Mouse (Mus musculus) kidney, embryonic 16.5 days (tissue): ENCODE data around the gene Grk1. TPM values are rescaled to one million over a fixed set of nuclear protein-coding genes. Genes with fewer than 3 reads are reported as not detected.

Experiments
- ATAC-seq: fragments of 200-750 bp; cut with Nextera tagmentation; 2 replicates; pipeline ENCODE4 v1.8.0; 2017; ENCODE audit warnings: moderate TSS enrichment; ENCODE audit not compliant: low FRiP score, low TSS enrichment
- H3K27ac ChIP-seq: fragments of 300-500 bp; sonication (generic); 2 replicates; pipeline ENCODE4 v1.5.1; 2014; ENCODE audit warnings: low read length
- H3K27me3 ChIP-seq: fragments of 300-500 bp; sonication (generic); 2 replicates; pipeline ENCODE4 v1.6.1; 2014; ENCODE audit warnings: low read length, control low read depth, mixed read lengths; ENCODE audit not compliant: insufficient read depth
- H3K36me3 ChIP-seq: fragments of 300-500 bp; sonication (generic); 2 replicates; pipeline ENCODE4 v1.6.1; 2014; ENCODE audit warnings: low read length, control low read depth, mixed read lengths; ENCODE audit not compliant: insufficient read depth
- H3K4me1 ChIP-seq: fragments of 300-500 bp; sonication (generic); 2 replicates; pipeline ENCODE4 v1.6.1; 2014; ENCODE audit warnings: low read length, control low read depth, mixed read lengths; ENCODE audit not compliant: insufficient read depth
- H3K4me2 ChIP-seq: fragments of 300-500 bp; sonication (generic); replicated peaks from 2 replicates; pipeline ENCODE4 v1.6.1; 2014; ENCODE audit warnings: low read depth, low read length
- H3K4me3 ChIP-seq: fragments of 300-500 bp; sonication (generic); 2 replicates; pipeline ENCODE4 v1.5.1; 2014; ENCODE audit warnings: mild to moderate bottlenecking, low read length
- H3K9ac ChIP-seq: fragments of 300-500 bp; sonication (generic); replicated peaks from 2 replicates; pipeline ENCODE4 v1.6.1; 2014; ENCODE audit warnings: low read length
- H3K9me3 ChIP-seq: fragments of 300-500 bp; sonication (generic); 2 replicates; pipeline ENCODE4 v1.6.1; 2016; ENCODE audit warnings: low read length, control low read depth
- WGBS: fragments of 180-500 bp; shearing (Covaris S2); extraction: QIAGEN DNeasy Blood & Tissue Kit; methylation state at CpG from one replicate; pipeline ENCODE4 v1.1.7; 2014; 5-methylcytosine and 5-hydroxymethylcytosine counted together
- polyA plus RNA-seq: library from polyadenylated mRNA; unstranded; fragments of >200 nt; fragmentation: Nextera tagmentation; extraction: Ambion mirVana; gene quantifications from 2 replicates; pipeline ENCODE4 v1.2.1, GENCODE M21; 2015

The Grk1 gene
- polyA plus RNA-seq, 1 experiment from 2014 or later, result not detected

GRCm38 (mm10) chr8:13465324-13465723 is 60.4 kb downstream of the Grk1 start:
- H3K9ac ChIP-seq, result no peak overlapping the region
- H3K4me3 ChIP-seq, result no peak overlapping the region
- WGBS, result 27% methylated on average over 7 of the region's 7 CpGs
- no peaks in the 10 kb centered on the region for H3K27me3 ChIP-seq
- peak overlapping the region; percentile 13; the same call in 1 of the 2 replicates for H3K4me2 ChIP-seq
- H3K36me3 ChIP-seq, result no peaks in the 10 kb centered on the region
- no peaks in the 10 kb centered on the region for H3K9me3 ChIP-seq
- H3K4me1 ChIP-seq, result peaks cover 25% of the 10 kb centered on the region
- H3K27ac ChIP-seq, result no peak overlapping the region
- no peak for ATAC-seq

DNA sequence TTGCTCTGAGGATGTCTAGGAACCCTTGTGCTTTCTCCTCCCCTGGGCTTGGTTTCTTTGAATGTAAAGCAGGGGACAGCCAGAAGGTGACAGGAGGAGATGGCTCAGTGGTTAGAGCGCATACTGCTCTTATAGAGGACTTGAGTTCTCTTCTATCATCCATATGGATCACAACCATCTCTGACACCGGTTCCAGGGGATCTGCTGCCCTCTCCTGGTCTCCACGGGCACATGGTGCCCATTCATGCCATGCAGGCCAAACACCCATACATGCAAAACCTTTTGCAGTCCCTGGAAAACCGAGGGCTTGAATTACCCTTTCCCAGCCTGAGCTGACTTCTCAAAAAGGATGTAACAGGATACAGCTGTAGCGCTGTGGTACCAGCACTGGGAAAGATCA is 62.1 kb downstream of the Grk1 start:
- Histone ChIP-seq H3K9ac (no peak overlapping the region), H3K4me1 (peaks cover 16% of the 10 kb centered on the region), H3K27me3 (no peaks in the 10 kb centered on the region), H3K27ac (no peak overlapping the region), H3K4me3 (no peak overlapping the region), H3K9me3 (no peaks in the 10 kb centered on the region), H3K36me3 (no peaks in the 10 kb centered on the region), H3K4me2 (no peak overlapping the region)
- ATAC-seq, result peak; percentile 24; the same call in 1 of the 2 replicates
- WGBS, result 51% methylated on average over 5 of the region's 5 CpGs

DNA sequence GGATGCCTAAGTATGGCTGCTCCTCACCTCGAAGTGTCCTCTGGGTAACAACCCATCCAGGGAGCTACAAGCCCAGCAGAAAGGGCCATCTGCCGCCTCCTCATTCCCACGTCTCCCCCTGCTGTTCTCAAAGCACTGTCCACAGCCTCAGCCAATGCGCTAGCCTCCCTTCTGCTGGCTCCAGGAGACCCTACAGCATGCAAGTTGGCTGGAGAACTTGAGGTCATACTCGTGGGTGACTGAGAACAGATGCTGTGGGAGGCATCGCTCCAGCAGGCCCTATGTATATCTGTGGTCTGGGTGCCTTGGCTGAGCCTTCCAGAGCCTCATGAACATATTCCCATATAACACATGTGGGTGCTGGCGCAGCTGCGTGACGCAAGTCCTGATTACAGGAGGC is 63.9 kb downstream of the Grk1 start:
- 75% methylated on average over 9 of the region's 9 CpGs for WGBS
- ATAC-seq, result no peak
- Histone ChIP-seq H3K9ac (no peak overlapping the region), H3K27ac (no peak overlapping the region), H3K4me2 (no peak overlapping the region), H3K27me3 (no peaks in the 10 kb centered on the region), H3K4me1 (peaks cover 12% of the 10 kb centered on the region), H3K4me3 (no peak overlapping the region), H3K36me3 (0 out of 2 replicates have a peak, but pooled peaks cover 5% of the 10 kb centered on the region), H3K9me3 (no peaks in the 10 kb centered on the region)

GRCm38 (mm10) chr8:13471484-13471883 is 66.6 kb downstream of the Grk1 start:
- Histone ChIP-seq H3K9ac (no peak overlapping the region), H3K27ac (no peak overlapping the region), H3K4me2 (no peak overlapping the region), H3K4me1 (no peaks in the 10 kb centered on the region), H3K27me3 (no peaks in the 10 kb centered on the region), H3K4me3 (no peak overlapping the region), H3K36me3 (0 out of 2 replicates have a peak, but pooled peaks cover 5% of the 10 kb centered on the region), H3K9me3 (no peaks in the 10 kb centered on the region)
- 79% methylated on average over 11 of the region's 11 CpGs for WGBS
- no peak for ATAC-seq

Other genes starting within 250 kb of the Grk1 start
- 308 and 374 TPM in 2 replicates for gene Lamp1, start 245.9 kb upstream of the Grk1 start, polyA plus RNA-seq
- 22.5 and 23.6 TPM in 2 replicates for gene Grtp1, start 204.5 kb upstream of the Grk1 start, polyA plus RNA-seq
- gene Adprhl1, start 150.9 kb upstream of the Grk1 start, polyA plus RNA-seq, result 0.16 and 0.46 TPM in 2 replicates
- 29.2 and 29.4 TPM in 2 replicates for gene Dcun1d2, start 117.0 kb upstream of the Grk1 start, polyA plus RNA-seq
- gene Tmco3, start 116.9 kb upstream of the Grk1 start, polyA plus RNA-seq, result 55.8 and 56.2 TPM in 2 replicates
- 159 TPM in 2 replicates for gene Tfdp1, start 66.3 kb upstream of the Grk1 start, polyA plus RNA-seq
- gene Atp4b, start 8.3 kb upstream of the Grk1 start, polyA plus RNA-seq, result not detected in 2 replicates
- gene Tmem255b, start 30.1 kb downstream of the Grk1 start, polyA plus RNA-seq, result 0.95 and 1.4 TPM in 2 replicates
- 70.1 and 76.9 TPM in 2 replicates for gene Gas6, start 89.4 kb downstream of the Grk1 start, polyA plus RNA-seq
- not detected in 2 replicates for gene 1700029H14Rik, start 157.4 kb downstream of the Grk1 start, polyA plus RNA-seq